Mouse (Mus musculus): Measurements from ENCODE around the gene Tgm7.

GRCm38 (mm10) chr2:121085480-121086185 is 24.0 kb downstream of the Tgm7 start, which contains the start of gene Tgm5:
- TF ChIP-seq CTCF (IDR thresholded peaks at IDR 0.05; ENCODE audit: insufficient read depth, low read length) = no peak
- no peak for TF ChIP-seq POLR2A (IDR thresholded peaks at IDR 0.05; ENCODE audit: borderline replicate concordance, extremely low read depth, low read depth, low read length)
